Mouse (Mus musculus): ENCODE measurements around the gene Wnk3. TPM values are rescaled to one million over a fixed set of nuclear protein-coding genes. Genes with fewer than 3 reads are reported as not detected.
A peak's percentile ranks its signal among the peaks of the same experiment; 100 is the strongest.
"Not testable (repeated sequence)": the region's sequence is repeated elsewhere in the genome, so short reads cannot be mapped to it uniquely, and the experiment has no call there.

The Wnk3 gene
- total RNA-seq (2014; fragmentation: Nextera tagmentation) (not detected in 2 replicates), total RNA-seq (2017) (not detected in 2 replicates)

GRCm38 (mm10) chrX:151197778-151198177, at the start of gene Wnk3:
Wnk3 (plus strand) TSS chrX:151198078.
- ATAC-seq (replicated peaks; ENCODE audit: low FRiP score, low TSS enrichment, poor library complexity, severe bottlenecking): no peak

- ATAC-seq (replicated peaks; ENCODE audit: low FRiP score, low TSS enrichment, poor library complexity, severe bottlenecking): peak; percentile 61
Observed at GRCm38 (mm10) chrX:151158414-151158813, 39.5 kb upstream of the Wnk3 start.

- no peak for ATAC-seq (replicated peaks; ENCODE audit: low FRiP score, low TSS enrichment, poor library complexity, severe bottlenecking)
Observed at GRCm38 (mm10) chrX:151168438-151169131, 29.3 kb upstream of the Wnk3 start.

- peak; percentile 44; the same call in 1 of the 2 replicates for ATAC-seq (replicated peaks; ENCODE audit: low FRiP score, low TSS enrichment, poor library complexity, severe bottlenecking)
Observed at GRCm38 (mm10) chrX:151169261-151169961, 28.5 kb upstream of the Wnk3 start.

- ATAC-seq (replicated peaks; ENCODE audit: low FRiP score, low TSS enrichment, poor library complexity, severe bottlenecking): not testable (repeated sequence)
Observed at GRCm38 (mm10) chrX:151173134-151173533, 24.7 kb upstream of the Wnk3 start.

- no peak for ATAC-seq (replicated peaks; ENCODE audit: low FRiP score, low TSS enrichment, poor library complexity, severe bottlenecking)
Observed at GRCm38 (mm10) chrX:151298329-151298728, 100.5 kb downstream of the Wnk3 start.

- ATAC-seq (replicated peaks; ENCODE audit: low FRiP score, low TSS enrichment, poor library complexity, severe bottlenecking): no peak
Observed at GRCm38 (mm10) chrX:151313732-151314131, 115.9 kb downstream of the Wnk3 start.

- ATAC-seq (replicated peaks; ENCODE audit: low FRiP score, low TSS enrichment, poor library complexity, severe bottlenecking): peak; percentile 71
Observed at GRCm38 (mm10) chrX:151333615-151334014, 135.7 kb downstream of the Wnk3 start.

GRCm38 (mm10) chrX:151337804-151338203, 139.9 kb downstream of the Wnk3 start:
- no peak for ATAC-seq (replicated peaks; ENCODE audit: low FRiP score, low TSS enrichment, poor library complexity, severe bottlenecking)

- ATAC-seq (replicated peaks; ENCODE audit: low FRiP score, low TSS enrichment, poor library complexity, severe bottlenecking): peak; percentile 89
Observed at GRCm38 (mm10) chrX:151343761-151344500, 146.1 kb downstream of the Wnk3 start, which contains the start of gene Fam120c. Fam120c (plus strand) TSS chrX:151344175.

GRCm38 (mm10) chrX:151344501-151344984, 146.7 kb downstream of the Wnk3 start:
- peak; percentile 73 for ATAC-seq (replicated peaks; ENCODE audit: low FRiP score, low TSS enrichment, poor library complexity, severe bottlenecking)

GRCm38 (mm10) chrX:151345333-151346125, 147.7 kb downstream of the Wnk3 start:
- no peak for ATAC-seq (replicated peaks; ENCODE audit: low FRiP score, low TSS enrichment, poor library complexity, severe bottlenecking)

GRCm38 (mm10) chrX:151347278-151347677, 149.4 kb downstream of the Wnk3 start:
- ATAC-seq (replicated peaks; ENCODE audit: low FRiP score, low TSS enrichment, poor library complexity, severe bottlenecking): no peak

- ATAC-seq (replicated peaks; ENCODE audit: low FRiP score, low TSS enrichment, poor library complexity, severe bottlenecking): no peak
Observed at GRCm38 (mm10) chrX:151349322-151349721, 151.4 kb downstream of the Wnk3 start.

Other genes starting within 250 kb of the Wnk3 start
- gene Gnl3l, start 180.8 kb upstream of the Wnk3 start, total RNA-seq (2014; fragmentation: Nextera tagmentation): 40.8 and 54.2 TPM in 2 replicates
- gene Gnl3l, start 180.8 kb upstream of the Wnk3 start, total RNA-seq (2017): 53.7 and 54.1 TPM in 2 replicates
- gene Fgd1, start 151.9 kb upstream of the Wnk3 start, total RNA-seq (2014; fragmentation: Nextera tagmentation): 0.77 and 2.9 TPM in 2 replicates
- gene Fgd1, start 151.9 kb upstream of the Wnk3 start, total RNA-seq (2017): 0.23 and 2.8 TPM in 2 replicates
- gene Tsr2, start 101.5 kb upstream of the Wnk3 start, total RNA-seq (2014; fragmentation: Nextera tagmentation): 22.3 and 55.6 TPM in 2 replicates
- 41.6 and 61.8 TPM in 2 replicates for gene Tsr2, start 101.5 kb upstream of the Wnk3 start, total RNA-seq (2017)
- 5.1 and 12.0 TPM in 2 replicates for gene Fam120c, start 146.1 kb downstream of the Wnk3 start, total RNA-seq (2014; fragmentation: Nextera tagmentation)
- 2.5 and 7.5 TPM in 2 replicates for gene Fam120c, start 146.1 kb downstream of the Wnk3 start, total RNA-seq (2017)

Measured in megakaryocyte-erythroid progenitor cell, adult 5-6 weeks (primary cell).